Mouse (Mus musculus) thymus, adult 2 months (tissue): ENCODE measurements at regions not wholly inside any gene's neighbourhood (a gene's known extent, or its start where the extent isn't known, plus 50 kb on each side); places are given as distances from the start of the nearest gene placed in this dataset.

Experiments used
- DNase-seq: peaks from one replicate; pipeline ENCODE4 v3.0.0; 2021
- H3K27ac ChIP-seq: fragments of 200-500 bp; 2 replicates; pipeline ENCODE4 v1.5.1; 2012; ENCODE audit warnings: low read length, control low read depth; ENCODE audit not compliant: control insufficient read depth, insufficient read depth
- H3K27me3 ChIP-seq: fragments of 200-500 bp; 2 replicates; pipeline ENCODE4 v1.6.1; 2012; ENCODE audit warnings: mild to moderate bottlenecking, low read length, moderate library complexity, mixed read lengths; ENCODE audit not compliant: control insufficient read depth, insufficient read depth
- H3K36me3 ChIP-seq: fragments of 200-500 bp; 2 replicates; pipeline ENCODE4 v1.6.1; 2012; ENCODE audit warnings: mild to moderate bottlenecking, low read length, moderate library complexity; ENCODE audit not compliant: control insufficient read depth, insufficient read depth
- H3K4me1 ChIP-seq: fragments of 200-500 bp; replicated peaks from 2 replicates; pipeline ENCODE4 v1.6.1; 2012; ENCODE audit warnings: low read length; ENCODE audit not compliant: control insufficient read depth, insufficient read depth
- H3K4me3 ChIP-seq: fragments of 200-500 bp; 2 replicates; pipeline ENCODE4 v1.5.1; 2012; ENCODE audit warnings: mild to moderate bottlenecking, low read length, control low read depth, moderate library complexity; ENCODE audit not compliant: control insufficient read depth, insufficient read depth
- CTCF ChIP-seq: fragments of 200-500 bp; IDR thresholded peaks from 2 replicates; pipeline ENCODE4 v1.5.1; 2012; ENCODE audit warnings: mild to moderate bottlenecking, control low read depth, low read length, moderate library complexity, borderline replicate concordance; ENCODE audit not compliant: control insufficient read depth, poor library complexity, insufficient read depth; ENCODE audit errors: extremely low read depth
- POLR2A ChIP-seq: fragments of 200-500 bp; IDR thresholded peaks from 2 replicates; pipeline ENCODE4 v1.6.1; 2012; ENCODE audit warnings: mild to moderate bottlenecking, low read length, control low read depth, moderate library complexity; ENCODE audit not compliant: control insufficient read depth, poor library complexity, insufficient read depth; ENCODE audit errors: extremely low read depth
- WGBS: fragments of 180-500 bp; shearing (Covaris S2); methylation state at CpG from one replicate; pipeline ENCODE4 v1.1.7; 2018; 5-methylcytosine and 5-hydroxymethylcytosine counted together

- no peak for DNase-seq
- H3K27ac ChIP-seq = no peak overlapping the region
- H3K27me3 ChIP-seq = no peaks in the 10 kb centered on the region
- TF ChIP-seq POLR2A (no peak), CTCF (no peak)
- H3K36me3 ChIP-seq = no peaks in the 10 kb centered on the region
- H3K4me3 ChIP-seq = no peak overlapping the region
- H3K4me1 ChIP-seq = no peaks in the 10 kb centered on the region
- WGBS = 66% methylated on average over 5 of the region's 5 CpGs
These were observed 415.2 kb downstream of the Cmpk2 start for GRCm38 (mm10) chr12:26884156-26884555.

GRCm38 (mm10) chr12:26877691-26878121 lies 408.7 kb downstream of the Cmpk2 start:
- H3K4me1 ChIP-seq = no peaks in the 10 kb centered on the region
- H3K4me3 ChIP-seq = no peak overlapping the region
- no peak overlapping the region for H3K27ac ChIP-seq
- 84% methylated on average over 2 of the region's 2 CpGs for WGBS
- H3K36me3 ChIP-seq = no peaks in the 10 kb centered on the region
- DNase-seq = no peak
- TF ChIP-seq POLR2A (no peak), CTCF (no peak)
- no peaks in the 10 kb centered on the region for H3K27me3 ChIP-seq

GRCm38 (mm10) chr12:26877284-26877683 lies 408.3 kb downstream of the Cmpk2 start:
- Histone ChIP-seq H3K27me3 (no peaks in the 10 kb centered on the region), H3K36me3 (no peaks in the 10 kb centered on the region), H3K4me3 (no peak overlapping the region), H3K4me1 (no peaks in the 10 kb centered on the region), H3K27ac (no peak overlapping the region)
- TF ChIP-seq CTCF = no peak
- no peak for TF ChIP-seq POLR2A
- DNase-seq = no peak
- whole genome bisulfite sequencing = 91% methylated on average over 3 of the region's 3 CpGs

- no peak for DNase-seq
- Histone ChIP-seq H3K27me3 (no peaks in the 10 kb centered on the region), H3K4me3 (no peak overlapping the region), H3K4me1 (no peaks in the 10 kb centered on the region), H3K27ac (no peak overlapping the region), H3K36me3 (no peaks in the 10 kb centered on the region)
- no peak for TF ChIP-seq CTCF
- TF ChIP-seq POLR2A = no peak
- 43% methylated on average over 3 of the region's 3 CpGs for WGBS
These were observed 403.5 kb downstream of the Cmpk2 start for GRCm38 (mm10) chr12:26872466-26872865.

- WGBS = 86% methylated on average over 6 of the region's 6 CpGs
- TF ChIP-seq CTCF (no peak), POLR2A (no peak)
These were observed 398.7 kb downstream of the Cmpk2 start for GRCm38 (mm10) chr12:26867731-26868130.

GRCm38 (mm10) chr12:26855091-26855516 lies 386.1 kb downstream of the Cmpk2 start:
- no peak for DNase-seq
- H3K36me3 ChIP-seq = no peaks in the 10 kb centered on the region
- H3K4me1 ChIP-seq = no peaks in the 10 kb centered on the region
- H3K4me3 ChIP-seq = no peak overlapping the region
- no peaks in the 10 kb centered on the region for H3K27me3 ChIP-seq
- TF ChIP-seq CTCF (no peak), POLR2A (no peak)
- H3K27ac ChIP-seq = no peak overlapping the region
- WGBS = 87% methylated on average over 1 of the region's 1 CpGs

More at GRCm38 (mm10) chr12:26867731-26868130, 398.7 kb downstream of the Cmpk2 start:
- H3K36me3 ChIP-seq = no peaks in the 10 kb centered on the region
- H3K4me1 ChIP-seq = no peaks in the 10 kb centered on the region
- no peak for DNase-seq
- H3K27ac ChIP-seq = no peak overlapping the region
- no peak overlapping the region for H3K4me3 ChIP-seq
- no peaks in the 10 kb centered on the region for H3K27me3 ChIP-seq

GRCm38 (mm10) chr12:26844917-26845316 lies 375.9 kb downstream of the Cmpk2 start:
- Histone ChIP-seq H3K4me1 (no peaks in the 10 kb centered on the region), H3K27me3 (no peaks in the 10 kb centered on the region), H3K4me3 (no peak overlapping the region), H3K27ac (no peak overlapping the region), H3K36me3 (no peaks in the 10 kb centered on the region)
- TF ChIP-seq CTCF (no peak), POLR2A (no peak)
- DNase-seq = no peak
- 88% methylated on average over 12 of the region's 12 CpGs for WGBS

- no peaks in the 10 kb centered on the region for H3K27me3 ChIP-seq
- no peak for TF ChIP-seq CTCF
- no peak for TF ChIP-seq POLR2A
- no peak overlapping the region for H3K27ac ChIP-seq
- H3K4me1 ChIP-seq = no peaks in the 10 kb centered on the region
- no peak for DNase-seq
- no peaks in the 10 kb centered on the region for H3K36me3 ChIP-seq
- 29% methylated on average over 5 of the region's 5 CpGs for WGBS
- H3K4me3 ChIP-seq = no peak overlapping the region
These were observed 373.7 kb downstream of the Cmpk2 start for GRCm38 (mm10) chr12:26842696-26843095.
